Mouse (Mus musculus) hindbrain, embryonic 16.5 days (tissue): ENCODE results near the gene Pih1d2. TPM values are rescaled to one million over a fixed set of nuclear protein-coding genes. Genes with fewer than 3 reads are reported as not detected.

ENCODE experiments used
- ATAC-seq: fragments of 200-750 bp; cut with Nextera tagmentation; 2 replicates; pipeline ENCODE4 v1.8.0; 2017; ENCODE audit warnings: moderate TSS enrichment, moderate library complexity
- H3K27ac ChIP-seq: fragments of 300-500 bp; sonication (generic); 2 replicates; pipeline ENCODE4 v1.5.1; 2014; ENCODE audit warnings: low read depth, mild to moderate bottlenecking, control low read depth, low read length, moderate library complexity
- H3K27me3 ChIP-seq: fragments of 300-500 bp; sonication (generic); replicated peaks from 2 replicates; pipeline ENCODE4 v1.6.1; 2014; ENCODE audit warnings: low read length; ENCODE audit not compliant: control insufficient read depth, insufficient read depth
- H3K36me3 ChIP-seq: fragments of 300-500 bp; sonication (generic); 2 replicates; pipeline ENCODE4 v1.6.1; 2014; ENCODE audit warnings: mild to moderate bottlenecking, low read length, moderate library complexity, mixed read lengths; ENCODE audit not compliant: control insufficient read depth, insufficient read depth
- H3K4me1 ChIP-seq: fragments of 300-500 bp; sonication (generic); 2 replicates; pipeline ENCODE4 v1.6.1; 2014; ENCODE audit warnings: low read depth, low read length; ENCODE audit not compliant: control insufficient read depth, insufficient read depth
- H3K4me2 ChIP-seq: fragments of 300-500 bp; sonication (generic); 2 replicates; pipeline ENCODE4 v1.6.1; 2014; ENCODE audit warnings: mild to moderate bottlenecking, low read length, control low read depth, moderate library complexity
- H3K4me3 ChIP-seq: fragments of 300-500 bp; sonication (generic); 2 replicates; pipeline ENCODE4 v1.5.1; 2014; ENCODE audit warnings: mild to moderate bottlenecking, low read length, control low read depth, moderate library complexity
- H3K9ac ChIP-seq: fragments of 300-500 bp; sonication (generic); 2 replicates; pipeline ENCODE4 v1.6.1; 2014; ENCODE audit warnings: low read depth, mild to moderate bottlenecking, control low read depth, low read length, moderate library complexity
- H3K9me3 ChIP-seq: fragments of 300-500 bp; sonication (generic); 2 replicates; pipeline ENCODE4 v1.6.1; 2014; ENCODE audit warnings: mild to moderate bottlenecking, low read length, moderate library complexity; ENCODE audit not compliant: control insufficient read depth
- WGBS: fragments of 180-500 bp; shearing (Covaris S2); extraction: QIAGEN DNeasy Blood & Tissue Kit; methylation state at CpG from one replicate; pipeline ENCODE4 v1.1.7; 2014; 5-methylcytosine and 5-hydroxymethylcytosine counted together
- polyA plus RNA-seq: library from polyadenylated mRNA; unstranded; fragments of >200 nt; fragmentation: Nextera tagmentation; extraction: Ambion mirVana; gene quantifications from 2 replicates; pipeline ENCODE4 v1.2.1, GENCODE M21; 2015

Gene Pih1d2
- polyA plus RNA-seq, 1 experiment from 2014 or later: 5.2 TPM

DNA sequence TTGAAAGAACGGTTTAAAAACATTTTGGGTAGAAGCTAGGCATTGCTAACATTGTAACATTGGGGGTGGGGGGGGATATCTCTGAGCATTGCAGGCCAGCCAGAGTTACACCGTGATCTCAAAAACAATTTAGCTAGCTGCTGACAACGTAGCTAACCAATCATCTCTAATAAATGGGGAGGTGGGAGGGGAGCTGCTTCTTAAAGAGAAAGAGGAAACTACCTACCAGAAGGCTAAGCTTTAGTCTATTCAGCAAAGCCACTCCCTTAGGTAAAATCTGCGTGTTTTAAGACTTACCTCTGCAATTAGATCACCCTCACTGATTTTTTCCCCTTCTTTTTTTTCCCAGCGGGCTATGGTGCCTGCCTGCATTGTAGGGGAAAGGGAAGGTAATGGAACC, 41.3 kb downstream of the Pih1d2 start:
- H3K4me1 ChIP-seq: peaks cover 16% of the 10 kb centered on the region
- ATAC-seq: no peak
- H3K9ac ChIP-seq: peak overlapping the region; percentile 91
- peaks cover 14% of the 10 kb centered on the region; the same call in 1 of the 2 replicates for H3K36me3 ChIP-seq
- no peaks in the 10 kb centered on the region for H3K27me3 ChIP-seq
- H3K4me3 ChIP-seq: peak overlapping the region; percentile 97
- no peaks in the 10 kb centered on the region for H3K9me3 ChIP-seq
- H3K27ac ChIP-seq: peak overlapping the region; percentile 92; the same call in 1 of the 2 replicates
- 29% methylated on average over 5 of the region's 5 CpGs for WGBS
- H3K4me2 ChIP-seq: peak overlapping the region; percentile 86

DNA sequence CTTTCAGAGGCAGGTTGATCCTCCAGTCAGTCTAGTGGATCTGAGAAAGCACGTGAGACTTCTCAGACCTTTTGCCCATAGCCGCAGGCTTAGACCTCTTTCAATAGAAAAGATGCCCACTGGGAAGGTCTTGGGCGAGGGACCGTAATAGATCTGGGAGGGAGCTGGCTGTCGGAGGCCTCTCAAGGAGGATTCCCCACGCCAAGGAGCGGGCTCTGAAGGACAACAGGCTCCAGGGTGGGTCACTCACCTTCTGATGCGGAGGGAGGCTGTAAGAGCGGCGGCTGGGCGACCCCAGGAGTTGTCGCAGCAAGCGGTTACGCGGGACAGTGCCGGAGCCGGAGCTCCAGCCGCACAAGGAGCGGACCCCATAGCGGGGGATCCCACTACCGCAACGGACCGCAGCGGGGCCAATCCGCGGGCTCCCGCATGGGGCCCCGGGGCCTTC, 41.8 kb downstream of the Pih1d2 start:
- H3K27me3 ChIP-seq: no peaks in the 10 kb centered on the region
- WGBS: under 1% methylated on average over 22 of the region's 28 CpGs
- H3K36me3 ChIP-seq: 0 out of 2 replicates have a peak, but pooled peaks cover 9% of the 10 kb centered on the region
- H3K9me3 ChIP-seq: no peaks in the 10 kb centered on the region
- peaks cover 16% of the 10 kb centered on the region for H3K4me1 ChIP-seq
- peak; percentile 45; the same call in 1 of the 2 replicates for ATAC-seq
- H3K9ac ChIP-seq: peak overlapping the region; percentile 91
- H3K4me2 ChIP-seq: peak overlapping the region; percentile 86
- H3K4me3 ChIP-seq: peak overlapping the region; percentile 97
- H3K27ac ChIP-seq: peak overlapping the region; percentile 92

DNA sequence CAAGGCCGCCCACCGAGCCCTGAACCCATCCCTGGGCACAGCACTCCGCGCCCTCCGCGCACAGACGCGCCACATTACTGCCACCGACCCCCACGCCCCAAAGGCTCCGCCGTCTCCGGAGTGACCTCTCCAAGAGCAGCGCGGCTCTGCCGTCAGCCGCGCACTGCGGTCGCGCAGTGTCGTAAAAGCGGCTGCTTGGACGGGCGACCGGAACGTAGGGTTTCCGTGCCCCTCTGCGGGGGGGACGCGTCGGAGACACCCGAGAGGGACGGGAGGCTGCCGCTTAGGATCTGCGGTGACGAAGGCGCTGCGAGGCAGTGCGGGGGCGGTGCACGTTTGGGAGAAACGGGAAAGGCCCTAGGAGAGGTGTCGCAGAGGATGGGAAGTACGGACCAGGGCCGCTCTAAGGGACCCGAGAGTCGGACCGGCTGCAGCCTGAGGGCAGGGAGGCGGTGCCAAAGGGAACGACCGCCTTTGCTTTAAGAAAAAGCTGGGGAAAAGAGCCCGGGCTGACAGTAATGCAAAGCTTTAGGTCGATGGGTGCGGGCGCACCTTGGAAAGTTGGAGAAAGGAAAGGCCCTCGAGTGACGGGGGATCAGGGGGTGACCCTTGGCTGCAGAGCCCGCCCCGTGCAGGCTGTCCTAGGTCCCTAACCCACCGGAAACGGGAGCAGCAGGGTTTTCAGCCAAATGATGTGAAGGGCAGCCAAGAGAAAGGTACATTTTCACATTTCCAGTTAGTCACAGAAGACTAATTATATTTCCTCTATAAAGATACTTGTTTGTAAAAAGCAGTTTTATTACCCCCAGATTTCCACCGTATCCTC, 42.5 kb downstream of the Pih1d2 start, which contains the start of gene Dlat:
Dlat (minus strand) TSS at position 389 of the 826 bp plus-strand sequence.
- under 1% methylated on average over 61 of the region's 63 CpGs for WGBS
- 0 out of 2 replicates have a peak, but pooled peaks cover 14% of the 10 kb centered on the region for H3K36me3 ChIP-seq
- ATAC-seq: peak; percentile 94

GRCm38 (mm10) chr9:50660431-50660830, 43.3 kb downstream of the Pih1d2 start:
- H3K27ac ChIP-seq: no peak overlapping the region
- WGBS: 14% methylated on average over 12 of the region's 12 CpGs

More for the DNA sequence above, 42.5 kb downstream of the Pih1d2 start, which contains the start of gene Dlat:
- H3K4me1 ChIP-seq: peaks cover 16% of the 10 kb centered on the region
- peak within 1 kb of the TSS; percentile 92 for H3K27ac ChIP-seq
- peak within 1 kb of the TSS; percentile 86 for H3K4me2 ChIP-seq
- H3K9ac ChIP-seq: peak within 1 kb of the TSS; percentile 91
- H3K27me3 ChIP-seq: no peaks in the 10 kb centered on the region
- peak within 1 kb of the TSS; percentile 97 for H3K4me3 ChIP-seq
- no peaks in the 10 kb centered on the region for H3K9me3 ChIP-seq

DNA sequence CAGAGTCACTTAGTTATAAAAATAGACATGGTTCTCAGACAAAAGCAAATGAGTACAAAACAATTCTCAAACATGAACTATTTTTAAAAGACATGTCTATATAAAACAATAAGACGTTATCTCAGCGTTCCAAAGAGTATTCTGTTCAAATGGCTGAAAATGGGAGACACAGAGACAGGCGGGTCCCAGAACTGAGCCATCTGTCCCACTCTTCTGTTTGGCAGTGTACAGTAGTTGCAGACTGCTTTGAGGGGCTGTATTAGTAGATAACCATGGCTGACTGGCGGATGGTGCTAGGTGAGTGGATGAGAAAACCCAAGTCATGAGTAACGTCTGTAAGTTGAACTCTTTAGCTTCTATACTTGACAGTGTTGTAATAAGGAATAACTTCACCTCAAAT, 47.7 kb downstream of the Pih1d2 start:
- Histone ChIP-seq H3K27ac (no peak overlapping the region), H3K27me3 (no peaks in the 10 kb centered on the region), H3K9me3 (no peaks in the 10 kb centered on the region), H3K9ac (no peak overlapping the region), H3K4me1 (peaks cover 4% of the 10 kb centered on the region), H3K4me3 (no peak overlapping the region), H3K4me2 (no peak overlapping the region), H3K36me3 (peaks cover 14% of the 10 kb centered on the region; the same call in 1 of the 2 replicates)
- ATAC-seq: no peak
- WGBS: 92% methylated on average over 5 of the region's 5 CpGs

More at GRCm38 (mm10) chr9:50660431-50660830, 43.3 kb downstream of the Pih1d2 start:
- H3K4me1 ChIP-seq: peaks cover 16% of the 10 kb centered on the region
- H3K4me2 ChIP-seq: peak overlapping the region; percentile 86
- H3K36me3 ChIP-seq: 0 out of 2 replicates have a peak, but pooled peaks cover 14% of the 10 kb centered on the region
- H3K27me3 ChIP-seq: no peaks in the 10 kb centered on the region
- ATAC-seq: no peak
- peak overlapping the region; percentile 97 for H3K4me3 ChIP-seq
- no peaks in the 10 kb centered on the region for H3K9me3 ChIP-seq
- H3K9ac ChIP-seq: peak overlapping the region; percentile 54

DNA sequence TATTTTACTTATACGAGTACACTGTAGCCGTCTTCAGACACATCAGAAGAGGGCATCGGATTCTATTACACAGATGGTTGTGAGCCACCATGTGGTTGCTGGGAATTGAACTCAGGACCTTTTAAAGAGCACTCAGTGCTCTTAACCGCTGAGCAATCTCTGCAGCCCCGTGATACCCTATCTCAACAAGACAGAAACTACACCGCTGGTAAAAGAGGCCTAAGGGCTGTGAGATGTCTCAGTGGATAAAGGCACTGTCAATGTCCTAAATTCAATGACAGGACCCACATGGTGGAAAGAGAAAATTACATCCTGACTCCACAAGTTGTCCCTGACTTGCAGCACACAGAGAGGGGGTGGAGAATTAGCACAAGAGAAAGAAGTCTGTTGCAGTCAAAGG, 49.3 kb downstream of the Pih1d2 start:
- no peak overlapping the region for H3K4me2 ChIP-seq
- no peak overlapping the region for H3K9ac ChIP-seq
- H3K4me3 ChIP-seq: no peak overlapping the region
- ATAC-seq: no peak
- H3K27ac ChIP-seq: no peak overlapping the region
- no peaks in the 10 kb centered on the region for H3K27me3 ChIP-seq
- no peaks in the 10 kb centered on the region for H3K9me3 ChIP-seq
- no peaks in the 10 kb centered on the region for H3K4me1 ChIP-seq
- H3K36me3 ChIP-seq: peaks cover 14% of the 10 kb centered on the region; the same call in 1 of the 2 replicates
- WGBS: 88% methylated on average over 6 of the region's 6 CpGs

GRCm38 (mm10) chr9:50667579-50668498, 50.7 kb downstream of the Pih1d2 start:
- no peaks in the 10 kb centered on the region for H3K27me3 ChIP-seq
- H3K4me2 ChIP-seq: no peak overlapping the region
- peaks cover 14% of the 10 kb centered on the region; the same call in 1 of the 2 replicates for H3K36me3 ChIP-seq
- H3K9me3 ChIP-seq: no peaks in the 10 kb centered on the region
- H3K27ac ChIP-seq: no peak overlapping the region
- no peak overlapping the region for H3K9ac ChIP-seq
- no peaks in the 10 kb centered on the region for H3K4me1 ChIP-seq
- ATAC-seq: no peak
- WGBS: 82% methylated on average over 8 of the region's 8 CpGs
- no peak overlapping the region for H3K4me3 ChIP-seq

DNA sequence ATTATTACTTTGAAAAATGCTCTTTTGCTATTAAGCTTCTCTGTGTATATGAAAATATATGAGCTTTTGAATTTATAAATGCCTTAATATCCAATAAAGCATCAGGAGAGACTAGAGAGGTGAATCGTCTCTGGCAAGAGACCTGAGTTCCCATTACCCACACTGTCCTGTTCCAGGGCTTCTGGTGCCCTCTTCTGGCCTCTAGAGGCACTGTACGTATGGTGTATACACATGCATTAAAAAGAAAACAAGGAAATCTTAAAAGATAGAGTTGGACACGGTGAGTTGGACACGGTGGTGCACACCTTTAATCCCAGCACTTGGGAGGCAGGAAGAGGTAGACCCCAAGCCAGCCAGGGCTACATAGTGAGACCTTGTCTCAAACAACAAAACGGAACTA, 53.6 kb downstream of the Pih1d2 start:
- no peaks in the 10 kb centered on the region for H3K27me3 ChIP-seq
- H3K4me1 ChIP-seq: no peaks in the 10 kb centered on the region
- no peak overlapping the region for H3K27ac ChIP-seq
- 25% methylated on average over 5 of the region's 5 CpGs for WGBS
- H3K9me3 ChIP-seq: no peaks in the 10 kb centered on the region
- no peak for ATAC-seq
- no peak overlapping the region for H3K4me2 ChIP-seq
- H3K36me3 ChIP-seq: peaks cover 10% of the 10 kb centered on the region; the same call in 1 of the 2 replicates
- no peak overlapping the region for H3K4me3 ChIP-seq
- H3K9ac ChIP-seq: no peak overlapping the region
